Mouse (Mus musculus) liver, postnatal 0 days (tissue): ENCODE results near the gene Hist1h4b.

Source experiments
- CTCF ChIP-seq: sonication (generic); IDR thresholded peaks from 2 replicates; pipeline ENCODE4 v1.5.1; 2016; ENCODE audit warnings: antibody characterized with exemption, low read depth
- EP300 ChIP-seq: IDR thresholded peaks from 2 replicates; pipeline ENCODE4 v1.6.1; 2016; ENCODE audit warnings: antibody characterized with exemption, low read depth, mild to moderate bottlenecking

DNA sequence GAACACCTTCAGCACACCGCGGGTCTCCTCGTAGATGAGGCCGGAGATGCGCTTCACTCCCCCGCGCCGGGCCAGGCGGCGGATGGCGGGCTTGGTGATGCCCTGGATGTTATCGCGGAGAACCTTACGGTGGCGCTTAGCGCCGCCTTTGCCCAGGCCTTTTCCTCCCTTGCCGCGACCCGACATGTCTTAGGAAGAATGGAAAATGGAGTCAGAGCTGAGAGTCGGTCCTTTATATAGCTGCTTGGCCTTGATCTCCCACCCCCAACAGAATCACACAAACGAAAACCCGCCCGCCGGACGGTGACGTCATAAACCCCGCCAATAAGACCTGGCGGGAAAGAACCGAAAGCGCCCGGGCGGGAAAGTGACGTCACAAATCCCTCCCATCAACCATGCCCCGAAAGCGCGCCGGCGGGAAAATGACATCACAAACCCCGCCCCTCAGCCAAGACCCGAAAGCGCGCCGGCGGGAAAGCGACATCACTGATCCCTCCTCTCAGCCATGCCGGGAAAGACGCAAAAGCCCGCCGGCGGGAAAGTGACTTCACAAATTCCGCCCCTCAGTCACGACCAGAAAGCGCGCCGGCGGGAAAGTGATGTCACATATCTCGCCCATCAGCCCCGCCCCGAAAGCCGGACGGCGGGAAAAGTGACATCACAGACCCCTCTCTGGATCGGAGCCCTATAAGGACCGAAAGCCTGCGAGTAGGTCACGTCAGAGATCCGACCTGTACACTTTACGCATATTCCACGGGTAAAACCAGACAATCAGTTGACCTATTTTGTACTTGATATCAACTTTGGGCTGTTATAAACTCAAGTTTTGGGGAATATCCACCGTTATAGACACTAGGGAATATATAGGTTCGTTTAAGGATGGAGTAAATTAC is 4.4 kb downstream of the Hist1h4b start, which contains the start of gene Hist1h4a:
- TF ChIP-seq CTCF (no peak), EP300 (peak; percentile 93)
